Mouse (Mus musculus): ENCODE data around the gene Faf1.

DNA sequence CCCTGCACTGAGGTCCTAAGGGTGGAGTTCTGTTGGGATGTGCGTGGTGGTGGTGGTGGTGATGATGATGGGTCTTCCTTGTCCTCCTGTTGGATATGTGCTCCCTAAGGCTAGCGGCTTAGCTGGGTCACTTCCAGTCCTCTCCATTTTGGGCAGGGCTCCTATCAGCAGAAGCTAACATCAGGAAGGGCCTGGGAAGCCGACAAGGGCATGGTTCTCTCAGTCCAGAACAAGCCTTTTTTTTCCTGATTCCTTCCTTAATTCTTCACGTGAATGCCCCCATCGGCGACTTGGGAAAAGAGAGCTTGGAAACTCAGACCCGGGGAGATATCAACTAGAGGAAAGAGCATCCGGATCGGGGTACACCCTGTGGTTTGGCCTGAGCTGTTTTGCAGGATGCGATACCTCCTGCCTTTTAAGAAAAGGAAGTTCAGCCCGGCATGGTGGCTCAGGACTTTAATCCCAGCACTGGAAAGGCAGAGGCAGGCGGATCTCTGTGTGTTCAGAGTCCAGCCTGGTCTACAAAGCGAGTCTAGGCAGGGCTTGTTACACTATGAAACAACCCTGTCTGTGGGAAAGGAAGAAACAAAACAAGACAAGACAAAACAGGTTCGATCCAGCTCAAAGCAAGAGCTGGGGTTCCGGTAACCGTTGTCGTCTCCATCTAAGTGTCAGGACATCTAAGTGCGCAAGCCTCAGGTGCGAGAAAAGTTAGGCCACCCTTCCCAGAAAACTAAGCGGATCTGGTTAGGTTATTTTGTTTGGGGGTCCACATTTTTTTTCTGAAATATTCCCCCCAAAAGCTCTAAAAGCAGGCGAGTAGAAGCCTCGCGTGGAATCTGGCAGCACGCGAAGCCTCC, 299.2 kb downstream of the Faf1 start:
- no peak for TF ChIP-seq GATA1 (IDR thresholded peaks at IDR 0.05; ENCODE audit: borderline replicate concordance, low read length)
- TF ChIP-seq FLI1 (IDR thresholded peaks at IDR 0.05; ENCODE audit: low read length): no peak

Measured in megakaryocyte, embryonic 14.5 days (primary cell).